29 mouse cellular contexts compared by ENCODE assay signal in the genomic region with DNA sequence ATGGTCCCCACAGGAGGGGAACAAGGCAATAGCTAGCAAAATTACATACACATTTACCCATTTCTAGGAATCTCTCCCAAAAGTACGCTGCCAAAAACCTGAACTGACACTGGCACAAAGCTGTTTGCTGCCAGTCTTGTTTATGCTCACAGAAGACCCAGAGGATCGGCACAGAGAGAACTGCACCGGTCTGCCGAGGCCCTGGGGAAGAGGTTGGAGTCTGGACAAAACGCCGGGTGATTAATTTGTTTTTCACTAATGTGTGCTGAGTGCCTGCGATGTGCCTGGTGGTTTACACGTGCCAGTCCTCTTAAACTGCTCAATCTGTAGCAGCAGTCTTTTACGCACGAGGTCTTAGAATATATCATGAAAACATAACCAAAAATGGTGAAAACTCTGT. TPM values are rescaled to one million over a fixed set of nuclear protein-coding genes. Genes with fewer than 3 reads are reported as not detected.
DNase-seq lines count a peak whose midpoint lies in the region; ATAC-seq lines count a peak whose summit lies in the region.
"Had no signal": no experiment of that assay in that cellular context is flagged by ENCODE, and none has a peak within 500 bp of the region (broad histone marks: within the 10 kb centered on the region; RNA-seq: fewer than 3 reads in every experiment).

No protein-coding gene starts in this region.

- WGBS in forebrain, embryonic 15.5 days = 64% methylated on average over 10 of the region's 10 CpGs
- WGBS in forebrain, embryonic 11.5 days = 86% methylated on average over 10 of the region's 10 CpGs
- 39% methylated on average over 10 of the region's 10 CpGs for WGBS in hindbrain, embryonic 14.5 days
- WGBS in hindbrain, embryonic 11.5 days = 69% methylated on average over 10 of the region's 10 CpGs
- WGBS in neural tube, embryonic 13.5 days = 37% methylated on average over 10 of the region's 10 CpGs

- H3K27me3 ChIP-seq in forebrain, embryonic 15.5 days = no peaks in the 10 kb centered on the region
- H3K27me3 ChIP-seq in forebrain, embryonic 11.5 days (ENCODE audit: control insufficient read depth, insufficient read depth, low read length) = no peaks in the 10 kb centered on the region; the same call in 1 of the 2 replicates
- H3K27me3 ChIP-seq in hindbrain, embryonic 14.5 days (ENCODE audit: control insufficient read depth, insufficient read depth, low read length) = no peaks in the 10 kb centered on the region
- no peaks in the 10 kb centered on the region for H3K27me3 ChIP-seq in hindbrain, embryonic 11.5 days (ENCODE audit: control insufficient read depth, insufficient read depth, low read length)
- no peaks in the 10 kb centered on the region for H3K27me3 ChIP-seq in neural tube, embryonic 13.5 days
- H3K27me3 ChIP-seq: heart, embryonic 15.5 days; intestine, embryonic 15.5 days; neural tube, embryonic 15.5 days had no signal

- no peaks in the 10 kb centered on the region for H3K36me3 ChIP-seq in forebrain, embryonic 15.5 days
- H3K36me3 ChIP-seq in forebrain, embryonic 11.5 days (ENCODE audit: control insufficient read depth, insufficient read depth, low read length) = no peaks in the 10 kb centered on the region
- H3K36me3 ChIP-seq in hindbrain, embryonic 14.5 days (replicated peaks; ENCODE audit: control insufficient read depth, insufficient read depth) = no peaks in the 10 kb centered on the region
- no peaks in the 10 kb centered on the region for H3K36me3 ChIP-seq in hindbrain, embryonic 11.5 days (ENCODE audit: control insufficient read depth, insufficient read depth, low read length)
- no peaks in the 10 kb centered on the region for H3K36me3 ChIP-seq in neural tube, embryonic 13.5 days
- H3K36me3 ChIP-seq: heart, embryonic 15.5 days; intestine, embryonic 15.5 days; neural tube, embryonic 15.5 days had no signal

- H3K27ac ChIP-seq in forebrain, embryonic 15.5 days (replicated peaks) = no peak overlapping the region
- no peak overlapping the region for H3K27ac ChIP-seq in forebrain, embryonic 11.5 days (ENCODE audit: low read depth, low read length)
- H3K27ac ChIP-seq in hindbrain, embryonic 14.5 days = no peak overlapping the region
- H3K27ac ChIP-seq in hindbrain, embryonic 11.5 days (ENCODE audit: low read depth, low read length) = no peak overlapping the region
- no peak overlapping the region; the same call in 1 of the 2 replicates for H3K27ac ChIP-seq in neural tube, embryonic 13.5 days (replicated peaks)
- H3K27ac ChIP-seq: heart, embryonic 15.5 days; intestine, embryonic 15.5 days; liver, embryonic 14.5 days; neural tube, embryonic 15.5 days had no signal

- ATAC-seq in forebrain, embryonic 15.5 days (replicated peaks) = no peak
- ATAC-seq in forebrain, embryonic 11.5 days (replicated peaks; ENCODE audit: low FRiP score) = no peak
- ATAC-seq in hindbrain, embryonic 14.5 days (ENCODE audit: low FRiP score) = no peak
- ATAC-seq in hindbrain, embryonic 11.5 days (ENCODE audit: low FRiP score) = no peak
- ATAC-seq in neural tube, embryonic 13.5 days (ENCODE audit: low read depth) = peak; percentile 55; the same call in 1 of the 2 replicates
- ATAC-seq: CD4-positive, CD25-positive, alpha-beta regulatory T cell, adult 4 months; hindbrain, embryonic 16.5 days had no signal

- H3K4me3 ChIP-seq in forebrain, embryonic 15.5 days = no peak overlapping the region
- no peak overlapping the region for H3K4me3 ChIP-seq in forebrain, embryonic 11.5 days (ENCODE audit: low read depth, low read length)
- H3K4me3 ChIP-seq in hindbrain, embryonic 14.5 days (replicated peaks; ENCODE audit: low read length) = no peak overlapping the region
- H3K4me3 ChIP-seq in hindbrain, embryonic 11.5 days (ENCODE audit: low read depth, low read length) = no peak overlapping the region
- no peak overlapping the region for H3K4me3 ChIP-seq in neural tube, embryonic 13.5 days
- H3K4me3 ChIP-seq: heart, embryonic 15.5 days; intestine, embryonic 15.5 days; neural tube, embryonic 15.5 days had no signal

- H3K9ac ChIP-seq in forebrain, embryonic 15.5 days (replicated peaks) = peak overlapping the region; percentile 13; the same call in 1 of the 2 replicates
- H3K9ac ChIP-seq in forebrain, embryonic 11.5 days (ENCODE audit: low read length) = no peak overlapping the region
- H3K9ac ChIP-seq in hindbrain, embryonic 14.5 days = no peak overlapping the region
- H3K9ac ChIP-seq in hindbrain, embryonic 11.5 days (ENCODE audit: low read depth, low read length) = no peak overlapping the region
- no peak overlapping the region for H3K9ac ChIP-seq in neural tube, embryonic 13.5 days
- H3K9ac ChIP-seq: heart, embryonic 15.5 days; intestine, embryonic 15.5 days; liver, embryonic 14.5 days; neural tube, embryonic 15.5 days had no signal

- H3K4me1 ChIP-seq in forebrain, embryonic 15.5 days = peaks cover 10% of the 10 kb centered on the region
- H3K4me1 ChIP-seq in forebrain, embryonic 11.5 days (replicated peaks; ENCODE audit: control insufficient read depth, insufficient read depth, low read length) = no peaks in the 10 kb centered on the region
- peaks cover 6% of the 10 kb centered on the region; the same call in 1 of the 2 replicates for H3K4me1 ChIP-seq in hindbrain, embryonic 14.5 days (replicated peaks; ENCODE audit: control insufficient read depth, insufficient read depth, low read length)
- H3K4me1 ChIP-seq in hindbrain, embryonic 11.5 days (replicated peaks; ENCODE audit: control insufficient read depth, insufficient read depth, low read length) = no peaks in the 10 kb centered on the region
- peaks cover 30% of the 10 kb centered on the region for H3K4me1 ChIP-seq in neural tube, embryonic 13.5 days (replicated peaks)
- H3K4me1 ChIP-seq: heart, embryonic 15.5 days had no signal

- no peaks in the 10 kb centered on the region for H3K9me3 ChIP-seq in forebrain, embryonic 15.5 days
- no peaks in the 10 kb centered on the region for H3K9me3 ChIP-seq in forebrain, embryonic 11.5 days (ENCODE audit: control insufficient read depth, low read length)
- H3K9me3 ChIP-seq in hindbrain, embryonic 14.5 days (ENCODE audit: control insufficient read depth, low read length) = no peaks in the 10 kb centered on the region
- H3K9me3 ChIP-seq in hindbrain, embryonic 11.5 days (ENCODE audit: control insufficient read depth, low read length) = no peaks in the 10 kb centered on the region
- no peaks in the 10 kb centered on the region for H3K9me3 ChIP-seq in neural tube, embryonic 13.5 days
- H3K9me3 ChIP-seq: heart, embryonic 15.5 days; intestine, embryonic 15.5 days; neural tube, embryonic 15.5 days had no signal

- DNase-seq in forebrain, embryonic 11.5 days (ENCODE audit: low spot score) = no peak
- peak; percentile 46 for DNase-seq in hindbrain, embryonic 14.5 days (ENCODE audit: low spot score)
- no peak for DNase-seq in hindbrain, embryonic 11.5 days (ENCODE audit: low spot score)
- DNase-seq in neural tube, embryonic 10.5 days (ENCODE audit: extremely low spot score, low spot score) = no peak
- no peak for DNase-seq in right cerebral cortex, postnatal 36 days (ENCODE audit: low spot score in 2 of 2)
- DNase-seq: cerebellum, adult 11 months; cerebellum, adult 9-10 months; cerebellum, postnatal 36 days; gastrocnemius, postnatal 14 days; kidney, adult 2 months; kidney, postnatal 36 days; liver; lung, adult 2 months; lung, postnatal 10 days; retina, postnatal 1 day; right cerebral cortex, postnatal 14 days; thymus, postnatal 14 days had no signal

- H3K4me2 ChIP-seq in forebrain, embryonic 15.5 days (replicated peaks) = no peak overlapping the region
- H3K4me2 ChIP-seq in forebrain, embryonic 11.5 days (ENCODE audit: low read depth, low read length, severe bottlenecking) = no peak overlapping the region
- H3K4me2 ChIP-seq in hindbrain, embryonic 14.5 days (replicated peaks) = no peak overlapping the region
- H3K4me2 ChIP-seq in hindbrain, embryonic 11.5 days (replicated peaks; ENCODE audit: low read depth, low read length) = no peak overlapping the region
- H3K4me2 ChIP-seq in neural tube, embryonic 13.5 days = 0 out of 2 replicates have a peak overlapping the region, but pooled peaks have one; percentile 6
- H3K4me2 ChIP-seq: heart, embryonic 15.5 days; intestine, embryonic 15.5 days; neural tube, embryonic 15.5 days had no signal

RNA-seq across cellular contexts. Expression of a gene that starts 50.3 kb away (rescaled TPM):
- not detected in 2 replicates for polyA plus RNA-seq in forebrain, embryonic 15.5 days (2015; fragmentation: Nextera tagmentation; extraction: Ambion mirVana)
- not detected in 2 replicates for polyA plus RNA-seq in forebrain, embryonic 11.5 days (2014; fragmentation: Nextera tagmentation; extraction: Ambion mirVana)
- polyA plus RNA-seq in hindbrain, embryonic 14.5 days (2014; fragmentation: Nextera tagmentation; extraction: Ambion mirVana) = not detected in 2 replicates
- not detected in 2 replicates for polyA plus RNA-seq in hindbrain, embryonic 11.5 days (2014; fragmentation: Nextera tagmentation; extraction: Ambion mirVana)
- polyA plus RNA-seq in neural tube, embryonic 13.5 days (2015; fragmentation: Nextera tagmentation; extraction: Ambion mirVana) = not detected in 2 replicates
- polyA plus RNA-seq: embryonic facial prominence, embryonic 11.5 days; heart, embryonic 15.5 days; hindbrain, embryonic 16.5 days; kidney, embryonic 16.5 days; limb, embryonic 11.5 days; neural tube, embryonic 15.5 days; stomach, embryonic 16.5 days had no signal
